Mouse (Mus musculus) cerebellum, adult 18-20 months (tissue): ENCODE measurements around the gene Slc25a12.
A peak's percentile ranks its signal among the peaks of the same experiment; 100 is the strongest.

ENCODE experiments used
- DNase-seq, 2 experiments: peaks; one replicate each; pipeline ENCODE4 v3.0.0; 2021

Gene Slc25a12

GRCm38 (mm10) chr2:71304821-71305220 is 62.7 kb downstream of the Slc25a12 start:
- no peak for DNase-seq

- DNase-seq: no peak
Observed at GRCm38 (mm10) chr2:71303221-71303620, 64.3 kb downstream of the Slc25a12 start.

GRCm38 (mm10) chr2:71302156-71302663 is 65.3 kb downstream of the Slc25a12 start:
- no peak for DNase-seq

GRCm38 (mm10) chr2:71298729-71299128 is 68.8 kb downstream of the Slc25a12 start:
- no peak for DNase-seq

- DNase-seq: no peak
Observed at GRCm38 (mm10) chr2:71297501-71297900, 70.0 kb downstream of the Slc25a12 start.

- no peak for DNase-seq
Observed at GRCm38 (mm10) chr2:71295844-71296243, 71.7 kb downstream of the Slc25a12 start.

GRCm38 (mm10) chr2:71294489-71294888 is 73.1 kb downstream of the Slc25a12 start:
- DNase-seq: no peak

GRCm38 (mm10) chr2:71293983-71294382 is 73.6 kb downstream of the Slc25a12 start:
- no peak for DNase-seq

- DNase-seq: no peak
Observed at GRCm38 (mm10) chr2:71291566-71291965, 76.0 kb downstream of the Slc25a12 start.

- no peak for DNase-seq
Observed at GRCm38 (mm10) chr2:71290107-71290775, 77.3 kb downstream of the Slc25a12 start.

- no peak for DNase-seq
Observed at GRCm38 (mm10) chr2:71281981-71282380, 85.6 kb downstream of the Slc25a12 start.

- DNase-seq: peak; percentile 77 to 80
Observed at GRCm38 (mm10) chr2:71278791-71279775, 88.5 kb downstream of the Slc25a12 start.

- peak in 1 of 2 experiments; percentile 17 for DNase-seq
Observed at GRCm38 (mm10) chr2:71275734-71276133, 91.8 kb downstream of the Slc25a12 start.

GRCm38 (mm10) chr2:71273955-71274679 is 93.4 kb downstream of the Slc25a12 start:
- no peak for DNase-seq

- DNase-seq: no peak
Observed at GRCm38 (mm10) chr2:71270085-71270484, 97.5 kb downstream of the Slc25a12 start.

GRCm38 (mm10) chr2:71269332-71269731 is 98.2 kb downstream of the Slc25a12 start:
- no peak for DNase-seq

- no peak for DNase-seq
Observed at GRCm38 (mm10) chr2:71268691-71269090, 98.9 kb downstream of the Slc25a12 start.

- no peak for DNase-seq
Observed at GRCm38 (mm10) chr2:71264585-71264984, 103.0 kb downstream of the Slc25a12 start.

- no peak for DNase-seq
Observed at GRCm38 (mm10) chr2:71256581-71256980, 111.0 kb downstream of the Slc25a12 start.

- DNase-seq: no peak
Observed at GRCm38 (mm10) chr2:71254836-71255235, 112.7 kb downstream of the Slc25a12 start.

- DNase-seq: peak in 1 of 2 experiments; percentile 12
Observed at GRCm38 (mm10) chr2:71250841-71251240, 116.7 kb downstream of the Slc25a12 start.

GRCm38 (mm10) chr2:71248071-71248470 is 119.5 kb downstream of the Slc25a12 start:
- DNase-seq: no peak

GRCm38 (mm10) chr2:71246096-71246495 is 121.5 kb downstream of the Slc25a12 start:
- DNase-seq: no peak
